Mouse (Mus musculus): ENCODE data around the gene Dusp23.

GRCm38 (mm10) chr1:172623599-172623998 lies 9.2 kb downstream of the Dusp23 start:
- TF ChIP-seq CTCF (IDR thresholded peaks at IDR 0.05; ENCODE audit: low read depth, low read length), result no peak
- TF ChIP-seq POLR2A (IDR thresholded peaks at IDR 0.05; ENCODE audit: borderline replicate concordance, low read depth, low read length), result no peak

All from bone marrow macrophage, adult 2 months (primary cell).